Mouse (Mus musculus) testis, adult 2 months (tissue): ENCODE measurements around the gene Tll1. TPM values are rescaled to one million over a fixed set of nuclear protein-coding genes. Genes with fewer than 3 reads are reported as not detected.

ENCODE experiments used
- H3K27ac ChIP-seq: fragments of 200-500 bp; 2 replicates; pipeline ENCODE4 v1.5.1; 2012; ENCODE audit warnings: low read depth, low read length; ENCODE audit not compliant: control insufficient read depth, insufficient read depth
- H3K27me3 ChIP-seq: fragments of 200-500 bp; 2 replicates; pipeline ENCODE4 v1.6.1; 2012; ENCODE audit warnings: mild to moderate bottlenecking, low read length, moderate library complexity; ENCODE audit not compliant: control insufficient read depth, insufficient read depth
- H3K36me3 ChIP-seq: fragments of 200-500 bp; 2 replicates; pipeline ENCODE4 v1.6.1; 2012; ENCODE audit warnings: mild to moderate bottlenecking, low read length; ENCODE audit not compliant: control insufficient read depth, insufficient read depth
- H3K4me1 ChIP-seq: fragments of 200-500 bp; 2 replicates; pipeline ENCODE4 v1.6.1; 2012; ENCODE audit warnings: low read length; ENCODE audit not compliant: control insufficient read depth, insufficient read depth
- H3K4me3 ChIP-seq: fragments of 200-500 bp; 2 replicates; pipeline ENCODE4 v1.5.1; 2012; ENCODE audit warnings: low read depth, mild to moderate bottlenecking, low read length, moderate library complexity, mixed read lengths; ENCODE audit not compliant: control insufficient read depth
- CTCF ChIP-seq: fragments of 200-500 bp; IDR thresholded peaks from 2 replicates; pipeline ENCODE4 v1.5.1; 2012; ENCODE audit warnings: low read depth, mild to moderate bottlenecking, inconsistent platforms, low read length, moderate library complexity; ENCODE audit not compliant: control insufficient read depth, insufficient read depth, insufficient replicate concordance
- POLR2A ChIP-seq: fragments of 200-500 bp; IDR thresholded peaks from 2 replicates; pipeline ENCODE4 v1.6.1; 2012; ENCODE audit warnings: low read depth, mild to moderate bottlenecking, inconsistent platforms, low read length, moderate library complexity; ENCODE audit not compliant: control insufficient read depth
- polyA plus RNA-seq: library from polyadenylated mRNA; depleted of rRNA; stranded (reverse); fragments of >200 nt; gene quantifications from 2 replicates; pipeline ENCODE4 v1.2.3, GENCODE M21; 2012

Tll1 gene
- polyA plus RNA-seq, 1 experiment: 0.11 TPM

DNA sequence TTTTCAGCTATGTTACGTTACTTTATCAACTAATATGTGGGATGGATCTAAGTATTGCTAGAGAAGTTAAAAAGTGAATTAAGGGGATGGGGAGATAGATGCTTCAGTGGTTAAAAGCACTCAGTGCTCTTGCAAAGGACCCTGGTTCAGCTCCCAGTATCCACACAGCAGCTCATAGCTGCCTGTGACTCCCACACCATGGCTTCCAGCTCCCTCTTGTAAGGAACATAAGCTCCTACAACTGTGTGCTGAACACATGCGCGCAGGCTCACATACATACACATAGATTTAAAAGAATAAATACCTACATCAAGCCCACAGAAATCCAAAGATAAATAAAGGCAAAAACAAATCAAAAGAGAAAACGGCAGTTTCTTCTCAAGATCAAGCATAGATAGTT lies 148.5 kb downstream of the Tll1 start:
- Histone ChIP-seq H3K4me1 (no peaks in the 10 kb centered on the region), H3K27me3 (no peaks in the 10 kb centered on the region), H3K27ac (no peak overlapping the region), H3K4me3 (no peak overlapping the region), H3K36me3 (no peaks in the 10 kb centered on the region)
- TF ChIP-seq CTCF (no peak), POLR2A (no peak)

DNA sequence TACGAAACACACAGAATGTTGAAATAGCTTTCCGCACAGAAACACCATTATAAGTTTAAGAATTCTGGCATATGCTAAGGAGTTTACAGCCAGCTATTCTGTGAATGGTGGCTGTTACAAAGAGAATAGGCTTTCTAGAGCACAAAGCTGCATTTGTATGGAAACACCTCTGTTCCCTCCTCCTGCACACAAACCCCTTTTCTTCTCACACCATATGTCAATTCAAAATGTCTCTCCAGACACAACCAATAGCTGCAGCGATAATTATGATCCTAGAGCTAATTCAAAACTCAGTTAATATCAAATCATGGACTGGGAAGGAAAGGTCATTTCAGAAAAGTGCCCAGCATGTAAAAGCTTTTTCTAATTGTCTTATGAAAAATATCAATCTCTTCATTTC lies 157.5 kb downstream of the Tll1 start:
- H3K27me3 ChIP-seq: no peaks in the 10 kb centered on the region
- no peaks in the 10 kb centered on the region for H3K36me3 ChIP-seq
- H3K4me3 ChIP-seq: no peak overlapping the region
- H3K4me1 ChIP-seq: no peaks in the 10 kb centered on the region
- TF ChIP-seq POLR2A (no peak), CTCF (no peak)
- H3K27ac ChIP-seq: no peak overlapping the region

DNA sequence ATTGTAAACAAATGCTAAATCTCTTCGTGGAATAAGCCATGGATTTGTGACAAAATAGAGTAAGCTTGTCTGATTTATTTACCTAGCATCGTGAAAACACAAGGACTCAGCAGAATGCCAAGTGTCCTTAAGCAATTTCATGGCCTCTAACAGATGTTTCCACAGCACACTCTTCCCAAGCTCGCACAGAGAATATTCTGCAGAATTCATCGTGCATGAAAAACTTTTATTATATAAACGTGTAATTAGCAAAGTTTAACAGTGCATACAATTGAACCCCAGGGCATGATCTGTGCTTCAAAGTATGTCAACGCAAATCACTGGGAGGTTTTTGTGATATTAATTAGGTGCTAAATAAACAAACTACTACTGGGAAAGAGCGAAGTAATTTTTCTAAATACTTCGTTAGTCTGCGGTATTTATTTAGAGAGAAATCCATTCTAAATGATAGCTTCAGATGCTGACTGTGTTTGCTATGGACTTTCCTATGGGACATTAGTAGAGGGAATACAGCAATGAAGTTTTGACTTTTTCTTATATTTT lies 158.0 kb downstream of the Tll1 start:
- TF ChIP-seq CTCF (no peak), POLR2A (no peak)
- no peaks in the 10 kb centered on the region for H3K36me3 ChIP-seq
- no peaks in the 10 kb centered on the region for H3K27me3 ChIP-seq
- H3K4me3 ChIP-seq: no peak overlapping the region
- H3K27ac ChIP-seq: no peak overlapping the region
- H3K4me1 ChIP-seq: no peaks in the 10 kb centered on the region

DNA sequence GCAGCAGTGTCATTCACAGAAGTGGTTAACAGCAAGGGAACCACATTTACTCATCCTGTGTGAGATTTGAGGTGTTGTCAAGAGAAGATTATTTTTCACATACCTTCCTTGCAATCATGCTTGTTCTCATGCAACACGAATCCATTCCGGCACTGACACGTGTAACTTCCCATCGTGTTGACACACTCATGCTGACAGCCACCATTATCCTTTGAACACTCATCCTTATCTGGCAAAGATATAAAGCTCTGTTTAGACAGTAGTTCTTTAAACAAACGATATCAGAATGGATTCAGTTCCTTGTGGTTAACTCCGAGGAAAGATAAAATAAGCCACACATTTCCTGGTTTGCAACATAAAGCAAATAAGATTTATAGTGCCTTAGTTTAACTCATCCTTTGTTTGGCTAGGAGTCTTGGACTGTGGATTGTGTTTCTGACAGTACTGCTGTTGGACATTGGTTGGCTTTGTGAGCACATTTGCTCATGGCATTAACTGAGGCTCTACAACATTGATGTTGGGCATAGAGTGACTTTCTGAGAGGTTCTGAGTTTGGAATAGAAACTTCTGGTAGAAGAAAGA lies 164.7 kb downstream of the Tll1 start:
- H3K27me3 ChIP-seq: no peaks in the 10 kb centered on the region

DNA sequence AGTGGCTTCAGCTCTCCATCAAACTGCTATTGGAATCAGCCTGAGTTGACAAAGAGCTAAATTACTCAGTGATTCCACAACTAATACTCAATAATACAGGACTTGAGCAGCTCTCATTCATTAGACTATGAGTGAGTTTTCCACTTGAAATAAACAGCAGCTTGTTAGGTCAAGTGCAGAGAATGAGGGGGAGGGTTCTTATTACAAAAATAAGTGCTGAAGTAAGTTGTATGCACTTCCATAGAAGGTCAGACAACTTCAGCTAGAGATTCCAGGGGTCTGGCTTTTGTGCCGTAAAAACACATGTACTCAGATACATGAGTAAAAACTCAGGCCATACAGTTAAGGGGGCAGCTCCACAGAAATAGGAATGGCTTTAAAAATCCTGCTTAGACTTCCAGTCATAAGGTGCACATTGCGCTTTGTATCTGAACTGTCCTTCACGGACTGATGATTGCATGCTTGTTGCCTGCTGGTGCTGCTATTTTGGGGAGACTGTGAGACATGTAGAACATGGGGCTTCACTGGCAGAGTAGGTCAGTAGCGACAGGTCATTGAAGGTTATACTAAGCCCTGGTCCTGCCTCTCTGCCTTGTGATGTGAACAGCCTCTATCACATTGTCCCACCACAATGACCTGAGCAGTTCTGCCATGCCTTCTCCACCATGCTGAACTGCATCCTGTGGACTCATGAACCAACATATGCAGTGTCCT lies 175.2 kb downstream of the Tll1 start:
- Histone ChIP-seq H3K4me1 (no peaks in the 10 kb centered on the region), H3K36me3 (no peaks in the 10 kb centered on the region), H3K27ac (no peak overlapping the region), H3K4me3 (no peak overlapping the region), H3K27me3 (no peaks in the 10 kb centered on the region)
- TF ChIP-seq CTCF (no peak), POLR2A (no peak)

More for the DNA sequence above, 164.7 kb downstream of the Tll1 start:
- Histone ChIP-seq H3K36me3 (no peaks in the 10 kb centered on the region), H3K4me1 (no peaks in the 10 kb centered on the region), H3K4me3 (no peak overlapping the region), H3K27ac (no peak overlapping the region)
- no peak for TF ChIP-seq POLR2A
- TF ChIP-seq CTCF: no peak

DNA sequence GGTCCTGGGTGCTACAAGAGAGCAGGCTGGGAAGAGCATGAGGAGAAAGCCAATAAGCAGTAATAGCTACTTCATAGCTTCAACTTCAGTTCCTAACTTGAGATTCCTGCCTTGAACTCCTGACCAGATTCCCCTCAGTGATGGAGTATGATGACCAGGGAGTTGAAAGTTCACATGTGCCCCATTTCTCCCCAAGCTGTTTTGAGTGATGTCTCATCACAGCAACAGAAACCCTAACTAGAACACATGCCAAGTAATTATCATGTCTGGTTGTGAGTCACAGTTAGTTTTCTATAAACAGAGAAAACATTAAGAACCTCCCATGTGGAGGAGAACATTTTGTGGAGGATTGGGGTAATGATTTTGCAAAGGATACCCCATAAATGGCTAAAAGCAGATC lies 176.0 kb downstream of the Tll1 start:
- H3K4me3 ChIP-seq: no peak overlapping the region
- TF ChIP-seq POLR2A: no peak
- H3K27ac ChIP-seq: no peak overlapping the region
- H3K4me1 ChIP-seq: no peaks in the 10 kb centered on the region
- H3K27me3 ChIP-seq: no peaks in the 10 kb centered on the region
- no peaks in the 10 kb centered on the region for H3K36me3 ChIP-seq

DNA sequence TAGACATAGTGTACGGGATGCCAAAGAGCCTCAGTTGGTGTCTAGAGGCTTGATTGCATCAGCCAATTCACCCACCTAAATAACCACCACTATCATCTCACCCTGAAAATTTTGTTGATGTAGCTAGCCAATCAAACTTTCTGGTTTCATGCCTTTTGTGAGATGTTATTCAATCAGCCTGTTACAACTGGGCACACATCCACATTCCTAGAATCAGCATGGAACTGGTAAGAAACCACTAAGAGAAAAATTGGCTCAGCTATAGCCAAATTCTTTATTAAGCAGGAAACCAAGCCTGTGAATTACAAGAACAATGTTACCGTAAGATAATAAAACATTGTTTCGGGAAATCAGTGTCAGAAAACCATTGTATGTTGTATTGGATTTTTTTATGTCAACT lies 176.5 kb downstream of the Tll1 start:
- H3K4me1 ChIP-seq: no peaks in the 10 kb centered on the region
- no peaks in the 10 kb centered on the region for H3K27me3 ChIP-seq
- TF ChIP-seq CTCF (no peak), POLR2A (no peak)
- H3K4me3 ChIP-seq: no peak overlapping the region
- no peaks in the 10 kb centered on the region for H3K36me3 ChIP-seq
- no peak overlapping the region for H3K27ac ChIP-seq

DNA sequence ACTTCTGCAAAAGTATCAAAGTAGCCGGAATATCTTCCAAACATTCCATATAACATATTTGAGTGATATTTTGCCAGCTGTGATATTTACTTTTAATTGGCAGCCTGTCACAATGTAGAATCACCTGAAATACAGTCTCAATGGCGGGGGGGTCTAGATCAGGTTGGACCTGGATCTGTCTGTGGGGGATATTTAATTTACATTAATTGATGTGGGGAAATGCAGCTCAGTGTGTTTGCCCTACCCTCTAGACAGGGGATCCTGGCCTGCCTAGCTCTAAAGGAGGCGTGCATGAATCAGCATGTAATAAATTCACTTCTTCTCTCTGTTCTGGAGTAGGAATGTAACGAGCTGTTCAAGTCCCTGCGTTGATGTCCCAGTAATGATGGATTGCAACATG lies 181.7 kb downstream of the Tll1 start:
- H3K27ac ChIP-seq: no peak overlapping the region
- no peaks in the 10 kb centered on the region for H3K27me3 ChIP-seq
- no peaks in the 10 kb centered on the region for H3K4me1 ChIP-seq
- H3K36me3 ChIP-seq: no peaks in the 10 kb centered on the region
- H3K4me3 ChIP-seq: no peak overlapping the region
- TF ChIP-seq POLR2A (no peak), CTCF (no peak)
